Mouse (Mus musculus) liver, adult 2 months (tissue): ENCODE measurements at regions not wholly inside any gene's neighbourhood (a gene's known extent, or its start where the extent isn't known, plus 50 kb on each side); places are given as distances from the start of the nearest gene placed in this dataset.

Source experiments
- DNase-seq: peaks from one replicate; pipeline ENCODE4 v3.0.0-alpha.2; 2011; ENCODE audit warnings: low read depth, low spot score; ENCODE audit errors: extremely low read depth
- H3K27ac ChIP-seq: fragments of 200-500 bp; replicated peaks from 2 replicates; pipeline ENCODE4 v1.5.1; 2012; ENCODE audit warnings: low read depth, mild to moderate bottlenecking, control low read depth, inconsistent platforms, low read length; ENCODE audit not compliant: insufficient read depth
- H3K27me3 ChIP-seq: fragments of 200-500 bp; 2 replicates; pipeline ENCODE4 v1.6.1; 2012; ENCODE audit warnings: mild to moderate bottlenecking, moderate library complexity, low read length, inconsistent platforms; ENCODE audit not compliant: control insufficient read depth, insufficient read depth
- H3K36me3 ChIP-seq: fragments of 200-500 bp; 2 replicates; pipeline ENCODE4 v1.6.1; 2012; ENCODE audit warnings: low read length, inconsistent platforms; ENCODE audit not compliant: control insufficient read depth, insufficient read depth
- H3K4me1 ChIP-seq: fragments of 200-500 bp; 2 replicates; pipeline ENCODE4 v1.6.1; 2011; ENCODE audit warnings: low read length; ENCODE audit not compliant: control insufficient read depth, insufficient read depth
- H3K4me3 ChIP-seq: fragments of 200-500 bp; 2 replicates; pipeline ENCODE4 v1.5.1; 2011; ENCODE audit warnings: low read depth, mild to moderate bottlenecking, control low read depth, low read length, moderate library complexity; ENCODE audit not compliant: insufficient read depth
- H3K79me2 ChIP-seq: fragments of 200-500 bp; 2 replicates; pipeline ENCODE4 v1.6.1; 2012; ENCODE audit warnings: inconsistent platforms, mild to moderate bottlenecking, low read length, moderate library complexity; ENCODE audit not compliant: control insufficient read depth, insufficient read depth
- H3K9ac ChIP-seq: fragments of 200-500 bp; 2 replicates; pipeline ENCODE4 v1.6.1; 2012; ENCODE audit warnings: low read depth, mild to moderate bottlenecking, control low read depth, inconsistent platforms, low read length
- CTCF ChIP-seq: fragments of 200-500 bp; IDR thresholded peaks from 2 replicates; pipeline ENCODE4 v1.5.1; 2011; ENCODE audit warnings: low read depth, low read length, control low read depth
- POLR2A ChIP-seq: fragments of 200-500 bp; IDR thresholded peaks from 2 replicates; pipeline ENCODE4 v1.6.1; 2011; ENCODE audit warnings: low read length, control low read depth; ENCODE audit not compliant: insufficient read depth; ENCODE audit errors: extremely low read depth
- WGBS: fragments of 180-500 bp; shearing (Covaris S2); methylation state at CpG from one replicate; pipeline ENCODE4 v1.1.7; 2018; 5-methylcytosine and 5-hydroxymethylcytosine counted together

- H3K9ac ChIP-seq: no peak overlapping the region
- no peak for DNase-seq
- WGBS: 74% methylated on average over 1 of the region's 1 CpGs
- no peaks in the 10 kb centered on the region for H3K4me1 ChIP-seq
- no peak overlapping the region for H3K27ac ChIP-seq
- no peaks in the 10 kb centered on the region for H3K36me3 ChIP-seq
- H3K27me3 ChIP-seq: no peaks in the 10 kb centered on the region
- H3K79me2 ChIP-seq: no peaks in the 10 kb centered on the region
- no peak for TF ChIP-seq POLR2A
- TF ChIP-seq CTCF: no peak
- no peak overlapping the region for H3K4me3 ChIP-seq
Measured at GRCm38 (mm10) chr16:90569826-90570225, 157.4 kb downstream of the Mis18a start.

- no peaks in the 10 kb centered on the region for H3K36me3 ChIP-seq
- no peak for TF ChIP-seq POLR2A
- TF ChIP-seq CTCF: no peak
- H3K27me3 ChIP-seq: no peaks in the 10 kb centered on the region
- no peak overlapping the region for H3K27ac ChIP-seq
- H3K4me3 ChIP-seq: no peak overlapping the region
- no peaks in the 10 kb centered on the region for H3K79me2 ChIP-seq
- DNase-seq: no peak
- H3K4me1 ChIP-seq: no peaks in the 10 kb centered on the region
- no peak overlapping the region for H3K9ac ChIP-seq
- 56% methylated on average over 2 of the region's 2 CpGs for WGBS
Measured at GRCm38 (mm10) chr16:90565182-90565581, 162.0 kb downstream of the Mis18a start.

GRCm38 (mm10) chr16:90553120-90553519 lies 167.3 kb downstream of the Hunk start:
- Histone ChIP-seq H3K9ac (no peak overlapping the region), H3K36me3 (no peaks in the 10 kb centered on the region), H3K79me2 (no peaks in the 10 kb centered on the region), H3K4me3 (no peak overlapping the region), H3K27ac (no peak overlapping the region), H3K27me3 (no peaks in the 10 kb centered on the region; the same call in 1 of the 2 replicates), H3K4me1 (no peaks in the 10 kb centered on the region)
- 90% methylated on average over 7 of the region's 7 CpGs for WGBS
- no peak for DNase-seq
- TF ChIP-seq CTCF (no peak), POLR2A (no peak)

- no peak overlapping the region for H3K27ac ChIP-seq
- TF ChIP-seq POLR2A (no peak), CTCF (no peak)
- H3K9ac ChIP-seq: no peak overlapping the region
- no peaks in the 10 kb centered on the region for H3K4me1 ChIP-seq
- no peaks in the 10 kb centered on the region for H3K79me2 ChIP-seq
- WGBS: 80% methylated on average over 3 of the region's 3 CpGs
- DNase-seq: no peak
- no peak overlapping the region for H3K4me3 ChIP-seq
- H3K27me3 ChIP-seq: no peaks in the 10 kb centered on the region; the same call in 1 of the 2 replicates
- no peaks in the 10 kb centered on the region for H3K36me3 ChIP-seq
Measured at GRCm38 (mm10) chr16:90551041-90551440, 165.2 kb downstream of the Hunk start.

GRCm38 (mm10) chr16:90550058-90550795 lies 164.4 kb downstream of the Hunk start:
- H3K36me3 ChIP-seq: no peaks in the 10 kb centered on the region
- no peak overlapping the region for H3K9ac ChIP-seq
- no peak for DNase-seq
- no peak overlapping the region for H3K27ac ChIP-seq
- TF ChIP-seq CTCF (no peak), POLR2A (no peak)
- WGBS: 74% methylated on average over 13 of the region's 13 CpGs
- H3K79me2 ChIP-seq: no peaks in the 10 kb centered on the region
- no peak overlapping the region for H3K4me3 ChIP-seq
- H3K27me3 ChIP-seq: no peaks in the 10 kb centered on the region; the same call in 1 of the 2 replicates
- H3K4me1 ChIP-seq: no peaks in the 10 kb centered on the region
